Mouse (Mus musculus): ENCODE results near the gene Ptger1. TPM values are rescaled to one million over a fixed set of nuclear protein-coding genes. Genes with fewer than 3 reads are reported as not detected.

Gene Ptger1
- total RNA-seq, 1 experiment from 2014 or later, result 2.5 TPM

DNA sequence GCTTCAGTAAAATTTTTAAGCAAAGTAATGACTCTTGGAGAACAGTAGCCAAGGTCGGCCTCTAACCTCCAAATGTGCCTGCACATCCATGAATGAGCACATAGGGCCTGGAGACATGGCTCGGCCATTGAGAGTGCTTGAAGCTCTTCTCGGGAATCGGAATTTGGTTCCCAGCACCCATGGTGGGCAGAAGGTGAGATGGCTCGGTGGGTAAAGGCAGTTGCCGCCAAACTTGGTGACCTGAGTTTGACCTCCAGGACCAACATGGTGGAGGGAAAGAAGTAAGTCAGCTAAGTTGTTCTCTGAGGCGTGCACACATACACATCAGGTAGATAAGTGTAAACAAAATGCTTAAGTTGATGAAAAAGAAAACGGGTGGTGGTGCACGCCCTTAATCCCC, 10.4 kb upstream of the Ptger1 start:
- no peak for DNase-seq

DNA sequence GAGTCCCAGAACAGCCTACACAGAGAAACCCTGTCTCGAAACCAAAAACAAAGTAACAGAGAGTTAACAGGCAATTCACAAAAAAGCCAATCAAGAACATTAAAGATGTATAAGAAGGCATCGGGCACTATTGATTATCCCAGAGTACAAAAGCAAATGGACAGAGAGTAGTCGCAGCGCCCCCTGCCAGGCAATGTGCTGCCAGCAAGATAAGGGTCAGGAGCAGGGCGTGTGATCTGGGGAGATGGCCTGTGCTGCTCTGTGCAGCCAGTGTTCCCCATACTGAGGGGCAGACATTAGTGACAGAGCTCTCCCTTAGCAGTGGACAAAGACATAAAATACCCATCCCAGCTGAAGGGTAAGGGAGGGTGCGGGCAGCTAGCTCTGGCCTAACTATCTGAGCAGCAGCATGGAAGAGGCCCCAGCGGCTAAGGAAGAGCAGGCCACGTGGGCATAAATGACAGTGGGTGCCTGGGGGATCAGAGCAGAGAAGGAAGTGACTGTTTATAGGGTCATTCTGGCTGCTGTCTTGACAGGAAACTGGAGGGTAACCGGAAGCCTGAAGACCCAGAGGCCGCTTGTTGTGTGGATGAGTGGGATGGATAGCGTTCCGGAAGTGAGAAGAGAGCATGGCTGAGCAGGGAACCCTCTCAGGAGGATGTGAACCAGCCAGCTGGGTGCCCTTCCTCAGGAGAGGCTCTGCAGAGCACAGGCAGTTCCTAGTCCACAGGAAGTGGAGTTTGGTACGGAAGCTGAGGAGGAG, 9.8 kb upstream of the Ptger1 start:
- DNase-seq, result no peak

DNA sequence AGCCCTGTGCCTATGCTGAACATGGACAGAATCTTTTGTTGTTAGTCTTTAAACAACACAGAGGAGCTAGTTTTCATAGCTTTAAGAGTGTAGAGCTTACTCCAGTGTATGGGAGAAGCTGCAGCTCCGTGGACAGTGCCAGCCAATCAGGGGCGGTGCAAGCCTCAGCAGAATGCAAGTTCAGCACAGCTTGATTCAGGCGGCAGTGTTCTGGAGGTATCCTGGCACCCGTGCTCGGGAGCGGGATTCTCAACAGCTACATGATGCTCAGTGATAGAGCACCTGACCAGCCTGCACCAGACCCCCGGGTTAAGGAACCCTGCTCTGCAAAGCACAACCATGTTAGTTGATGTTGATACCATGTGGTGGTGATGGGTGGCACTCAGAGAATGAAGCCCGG, 5.9 kb upstream of the Ptger1 start:
- DNase-seq, result no peak

DNA sequence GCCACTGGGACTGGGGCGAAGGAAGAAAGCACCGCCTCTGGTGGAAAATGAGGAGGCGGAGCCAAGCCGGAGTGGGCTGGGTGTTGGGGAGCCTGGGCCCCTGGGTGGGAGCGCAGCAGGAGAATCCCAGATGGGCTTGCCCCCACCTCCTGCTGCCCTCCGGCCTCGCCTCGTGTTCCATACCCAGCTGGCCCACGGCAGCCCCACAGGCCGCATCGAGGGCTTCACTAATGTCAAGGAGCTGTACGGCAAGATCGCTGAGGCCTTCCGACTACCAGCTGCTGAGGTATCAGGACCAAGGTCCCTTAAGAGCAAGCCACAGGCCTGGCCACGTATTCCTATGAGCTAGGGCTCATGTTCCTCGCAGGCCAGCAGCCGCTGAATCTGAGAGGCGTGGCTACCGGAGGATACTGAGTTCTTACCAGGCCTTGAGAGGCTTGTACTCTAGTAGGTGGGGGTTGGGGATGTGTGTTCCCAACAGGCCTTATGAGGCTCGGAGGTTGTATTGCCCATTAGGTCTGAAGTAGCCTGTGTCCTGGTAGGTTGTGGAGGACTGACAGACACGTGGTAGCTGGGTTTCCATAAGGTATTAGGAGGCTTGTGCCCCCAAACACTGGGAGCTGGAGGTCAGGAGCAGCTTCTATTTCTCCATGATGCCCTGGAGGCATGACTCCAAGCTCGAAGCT, 5.3 kb upstream of the Ptger1 start:
- DNase-seq, result no peak

DNA sequence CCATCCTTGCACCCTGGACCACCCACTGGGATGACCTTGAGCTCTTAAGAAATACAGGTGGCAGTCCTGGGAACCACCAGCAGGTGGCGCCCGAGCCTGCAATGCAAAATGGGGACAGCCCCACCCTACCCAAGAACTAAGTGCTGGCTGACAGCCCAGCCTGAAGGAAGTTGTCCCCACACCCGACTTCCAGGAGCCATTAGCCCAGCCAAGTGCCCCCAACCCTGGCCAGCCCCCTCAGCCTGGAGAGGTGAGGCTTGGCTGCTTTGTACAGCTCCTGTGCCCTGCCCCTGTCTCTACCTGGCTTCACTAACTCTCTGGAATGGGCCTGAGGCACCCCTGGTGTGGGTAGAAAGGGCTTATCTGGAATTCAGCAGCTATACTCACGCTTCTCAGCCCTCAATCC, 4.1 kb upstream of the Ptger1 start:
- peak; percentile 87 for DNase-seq

DNA sequence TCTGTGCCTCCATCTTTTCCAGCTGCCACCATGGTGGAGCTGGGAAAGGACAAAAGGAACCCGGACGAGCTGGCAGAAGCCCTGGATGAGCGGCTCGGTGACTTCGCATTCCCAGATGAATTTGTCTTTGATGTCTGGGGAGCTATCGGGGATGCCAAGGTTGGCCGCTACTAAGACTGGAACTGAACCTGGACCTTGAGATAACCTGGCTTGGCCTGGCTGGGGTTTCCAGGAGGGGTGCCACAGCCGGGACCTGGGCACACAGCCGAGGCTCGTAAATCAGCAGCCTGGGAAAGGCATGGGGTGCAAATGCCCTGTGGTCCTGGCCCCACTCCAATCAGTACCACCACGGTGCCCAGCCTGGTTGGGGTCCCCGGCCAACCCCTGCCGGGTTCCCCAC, 2.4 kb upstream of the Ptger1 start:
- no peak for DNase-seq

DNA sequence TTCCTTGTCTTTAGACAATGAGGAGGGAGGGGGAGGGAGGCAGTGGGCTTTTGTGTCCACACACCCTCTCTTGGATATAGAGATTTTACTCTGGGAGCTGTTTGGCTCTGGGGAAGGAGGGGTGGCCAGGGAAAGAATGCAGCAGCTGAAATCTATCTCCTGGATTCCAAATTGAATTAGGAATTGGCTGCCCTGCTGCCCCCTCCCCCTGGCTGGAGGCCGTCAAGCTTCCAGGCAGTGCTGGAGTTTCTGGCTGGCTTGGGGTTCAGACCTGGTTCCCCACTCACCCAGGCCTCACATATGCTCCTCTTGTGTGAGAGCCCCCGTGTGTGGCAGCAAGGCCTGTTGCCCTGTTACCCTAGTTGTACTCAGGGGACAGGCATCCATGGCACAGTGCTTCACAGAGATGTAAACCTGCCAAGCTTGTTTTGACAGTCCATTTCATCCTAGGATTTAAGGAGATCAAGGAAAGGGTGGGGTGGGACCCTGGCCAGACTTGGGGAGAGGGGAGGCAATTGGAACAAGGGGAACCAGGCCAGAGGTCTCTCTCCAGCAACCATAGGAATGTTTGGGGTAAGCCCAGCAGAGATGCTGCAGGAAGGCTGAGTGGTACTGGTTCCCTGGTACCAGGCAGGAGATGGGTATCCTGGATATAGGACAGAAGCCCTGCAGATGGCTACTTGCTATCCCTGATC, 1.4 kb upstream of the Ptger1 start:
- no peak for DNase-seq

DNA sequence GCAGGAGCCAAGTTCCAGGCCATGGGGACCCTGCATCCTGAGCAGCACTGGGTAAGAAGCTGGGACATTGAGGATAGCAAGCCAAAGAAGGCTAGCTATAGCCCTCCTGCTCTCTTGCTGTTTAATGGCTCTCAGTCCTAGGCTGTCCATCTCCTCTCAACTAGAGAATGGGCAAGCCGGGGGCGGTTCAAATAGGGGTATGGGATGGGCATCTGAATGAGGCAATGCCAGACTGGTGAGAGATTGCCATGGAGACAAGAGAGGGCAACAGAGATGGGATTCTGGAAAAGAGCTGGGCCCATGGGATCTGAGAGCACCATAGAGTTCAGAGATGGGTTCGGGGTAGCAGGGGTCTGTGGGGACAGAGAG, 372 bp downstream of the Ptger1 start:
- DNase-seq, result no peak

DNA sequence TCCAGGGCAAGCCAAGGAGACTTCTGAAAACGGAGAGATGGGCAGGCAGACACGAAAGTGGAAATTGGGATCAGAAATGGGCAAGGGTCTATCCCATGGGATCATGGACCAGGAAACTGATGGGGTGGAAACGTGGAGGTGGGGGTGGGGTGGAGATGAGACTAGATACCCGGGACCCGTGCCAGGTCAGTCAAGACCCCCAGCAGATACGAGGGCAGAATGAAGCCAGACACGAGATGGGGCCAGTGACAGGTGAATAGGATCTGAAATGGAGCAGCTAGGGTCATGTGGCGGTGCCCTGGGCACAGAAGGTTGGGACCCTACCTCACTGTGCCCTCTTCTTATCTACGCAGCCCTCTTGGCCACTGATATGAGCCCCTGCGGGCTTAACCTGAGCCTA, 1.0 kb downstream of the Ptger1 start:
- no peak for DNase-seq

DNA sequence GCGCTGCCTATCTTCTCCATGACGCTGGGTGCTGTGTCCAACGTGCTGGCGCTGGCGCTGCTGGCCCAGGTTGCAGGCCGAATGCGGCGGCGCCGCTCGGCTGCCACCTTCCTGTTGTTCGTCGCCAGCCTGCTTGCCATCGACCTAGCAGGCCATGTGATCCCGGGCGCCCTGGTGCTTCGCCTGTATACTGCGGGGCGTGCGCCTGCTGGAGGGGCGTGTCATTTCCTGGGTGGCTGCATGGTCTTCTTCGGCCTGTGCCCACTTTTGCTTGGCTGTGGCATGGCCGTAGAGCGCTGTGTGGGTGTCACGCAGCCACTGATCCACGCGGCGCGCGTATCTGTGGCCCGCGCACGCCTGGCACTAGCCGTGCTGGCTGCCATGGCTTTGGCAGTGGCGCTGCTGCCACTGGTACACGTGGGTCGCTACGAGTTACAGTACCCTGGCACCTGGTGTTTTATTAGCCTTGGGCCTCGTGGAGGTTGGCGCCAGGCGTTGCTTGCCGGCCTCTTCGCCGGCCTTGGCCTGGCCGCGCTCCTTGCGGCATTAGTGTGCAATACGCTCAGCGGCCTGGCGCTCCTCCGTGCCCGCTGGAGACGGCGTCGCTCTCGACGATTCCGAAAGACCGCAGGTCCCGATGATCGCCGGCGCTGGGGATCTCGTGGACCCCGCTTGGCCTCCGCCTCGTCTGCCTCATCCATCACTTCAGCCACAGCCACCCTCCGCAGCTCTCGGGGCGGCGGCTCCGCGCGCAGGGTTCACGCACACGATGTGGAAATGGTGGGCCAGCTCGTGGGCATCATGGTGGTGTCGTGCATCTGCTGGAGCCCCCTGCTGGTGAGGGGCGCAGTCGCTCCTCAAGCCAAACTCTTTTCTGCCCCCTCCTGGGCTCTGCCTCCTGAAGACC, 1.8 kb downstream of the Ptger1 start:
- peak; percentile 61 for DNase-seq

DNA sequence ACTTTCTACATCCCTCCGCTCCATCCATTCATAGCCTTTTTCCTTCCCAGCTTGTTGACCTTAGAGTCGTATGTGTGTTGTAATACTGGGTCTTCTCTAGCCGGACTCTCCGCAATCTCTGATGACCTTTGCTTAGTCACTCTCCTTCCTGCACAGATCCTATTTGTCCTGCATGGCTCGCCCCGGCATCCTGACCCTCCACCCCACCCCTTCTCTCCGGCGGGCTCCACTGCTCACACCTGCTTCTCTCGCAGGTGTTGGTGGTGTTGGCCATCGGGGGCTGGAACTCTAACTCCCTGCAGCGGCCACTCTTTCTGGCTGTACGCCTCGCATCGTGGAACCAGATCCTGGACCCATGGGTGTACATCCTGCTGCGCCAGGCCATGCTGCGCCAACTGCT, 2.5 kb downstream of the Ptger1 start:
- DNase-seq, result no peak

DNA sequence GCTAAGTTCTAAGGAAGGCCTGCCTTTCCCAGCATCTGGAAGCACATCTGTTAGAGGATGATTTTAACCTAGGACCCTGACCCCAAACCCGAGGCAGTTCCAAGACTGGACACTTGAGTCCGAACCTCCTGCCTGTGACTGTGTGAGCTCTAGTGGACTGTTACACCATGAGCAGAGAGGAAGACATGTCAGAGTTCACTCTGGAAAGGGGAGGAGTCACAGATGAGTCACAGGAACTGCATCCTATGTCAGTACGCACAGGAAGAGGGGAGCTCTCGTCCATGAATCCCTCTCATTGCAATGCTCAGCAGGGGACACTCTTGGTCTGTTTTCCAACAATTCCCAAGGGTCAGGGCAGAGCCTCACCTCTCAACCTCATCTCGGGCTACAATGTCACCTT, 6.5 kb downstream of the Ptger1 start:
- no peak for DNase-seq

DNA sequence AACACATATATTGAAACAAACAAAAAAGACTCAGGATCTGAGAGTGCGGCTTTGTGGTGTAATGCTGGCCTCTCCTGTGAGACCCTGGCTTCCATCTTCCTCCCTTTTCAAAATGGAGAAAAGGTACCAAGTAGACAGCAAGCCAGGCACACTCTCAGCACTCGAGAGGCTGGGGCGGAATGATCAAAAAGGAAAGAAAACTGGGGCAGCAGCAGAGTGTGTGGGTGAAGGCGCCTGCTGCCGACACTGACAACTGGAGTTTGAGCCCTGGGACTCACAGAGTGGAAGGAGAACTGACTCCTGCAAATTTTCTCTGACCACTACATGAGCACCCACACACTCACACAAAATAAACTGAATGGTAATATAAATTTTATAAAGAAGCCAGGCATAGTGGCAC, 8.0 kb downstream of the Ptger1 start:
- DNase-seq, result no peak

DNA sequence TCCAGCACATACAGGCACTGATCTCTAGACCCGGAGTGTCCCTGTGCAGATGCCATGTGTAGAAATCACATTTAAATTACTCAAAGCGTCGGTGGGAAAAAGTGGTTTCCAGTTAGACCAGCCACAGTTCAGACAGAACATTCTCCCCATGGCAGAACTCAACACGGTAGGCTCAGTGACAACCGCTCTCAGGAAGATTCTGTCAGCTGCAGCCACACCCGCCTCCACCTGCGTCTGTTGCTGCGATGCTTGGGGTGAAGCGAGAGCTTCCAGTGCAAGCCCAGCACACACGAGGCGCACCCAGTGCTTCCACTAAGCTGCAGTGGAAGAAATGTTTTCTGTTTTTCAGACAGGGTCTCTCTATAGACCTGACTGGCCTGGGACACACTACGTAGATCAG, 13.4 kb downstream of the Ptger1 start:
- no peak for DNase-seq

DNA sequence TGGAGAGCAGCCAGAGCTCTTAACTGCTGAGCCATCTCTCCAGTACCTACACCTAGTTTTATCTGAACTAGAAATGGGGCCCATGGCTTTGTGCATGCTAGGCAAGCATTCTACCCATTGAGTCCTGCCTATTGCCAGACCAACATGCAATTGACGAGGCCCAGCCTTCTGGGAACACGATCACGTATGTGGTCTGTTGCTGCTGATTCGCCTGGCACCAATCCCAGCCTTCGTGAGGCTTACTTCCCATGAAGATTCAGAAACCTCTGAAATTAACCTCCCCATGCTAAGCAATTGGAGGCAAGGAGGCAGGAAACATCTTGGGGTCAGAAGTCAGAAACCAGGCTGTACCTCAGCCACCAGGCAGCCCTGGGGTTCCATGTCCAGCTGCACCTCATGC, 14.1 kb downstream of the Ptger1 start:
- no peak for DNase-seq

DNA sequence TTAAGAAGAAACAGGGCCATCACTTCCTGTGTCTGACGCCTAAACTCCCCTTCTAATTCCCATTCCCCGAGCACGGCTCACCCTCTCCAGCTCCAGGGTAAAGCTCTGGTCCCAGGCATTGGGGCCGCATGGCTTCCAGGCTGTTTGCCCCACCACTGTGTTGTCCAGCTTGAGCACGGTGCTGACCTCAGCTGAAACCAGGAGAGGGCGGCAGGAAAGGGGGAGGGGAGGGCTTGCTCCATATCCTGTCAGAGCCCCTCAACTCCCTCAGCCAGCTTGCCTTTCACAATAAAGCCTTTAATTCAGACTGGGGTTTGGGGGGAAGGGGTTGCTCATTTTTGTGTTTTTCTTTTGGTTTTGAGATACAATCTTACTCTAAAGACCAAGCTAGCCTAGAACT, 14.6 kb downstream of the Ptger1 start:
- DNase-seq, result no peak

DNA sequence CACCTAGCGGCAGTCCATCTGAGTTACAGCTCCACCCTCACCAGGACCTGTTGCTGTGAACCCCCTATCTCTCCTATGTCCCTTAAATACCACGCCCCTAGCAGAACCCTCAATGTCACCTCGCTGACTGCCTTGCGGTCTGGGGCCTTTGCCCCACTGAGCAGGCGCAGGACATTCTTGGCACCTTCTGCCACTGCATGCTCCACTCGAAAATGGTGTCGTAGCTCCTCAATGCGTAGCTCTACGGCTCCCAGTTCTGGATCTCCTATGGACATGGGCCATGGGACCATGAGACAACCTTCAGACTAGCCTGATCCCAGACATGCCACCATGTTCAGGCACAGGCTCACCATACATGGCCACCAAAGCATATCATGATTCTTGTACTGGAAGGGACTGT, 18.0 kb downstream of the Ptger1 start:
- no peak for DNase-seq

DNA sequence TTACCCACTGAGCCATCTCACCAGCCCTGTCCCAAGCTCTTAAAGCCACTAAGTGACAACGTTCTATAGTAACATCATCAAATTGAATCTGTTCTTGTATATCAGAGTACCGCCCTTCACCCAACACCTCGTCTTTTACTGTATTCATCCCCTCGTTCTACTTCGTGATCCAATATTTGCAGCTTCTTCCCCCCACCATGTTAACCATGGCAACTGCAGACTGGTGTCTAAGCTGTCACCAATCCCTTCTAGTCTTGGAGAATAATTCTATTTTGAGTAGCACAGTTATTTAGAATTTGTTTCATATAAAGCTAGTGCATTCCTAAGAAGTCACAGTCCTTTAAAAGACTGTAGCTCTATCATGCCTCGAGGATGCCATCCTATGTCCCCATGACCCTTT, 22.8 kb downstream of the Ptger1 start:
- no peak for DNase-seq

DNA sequence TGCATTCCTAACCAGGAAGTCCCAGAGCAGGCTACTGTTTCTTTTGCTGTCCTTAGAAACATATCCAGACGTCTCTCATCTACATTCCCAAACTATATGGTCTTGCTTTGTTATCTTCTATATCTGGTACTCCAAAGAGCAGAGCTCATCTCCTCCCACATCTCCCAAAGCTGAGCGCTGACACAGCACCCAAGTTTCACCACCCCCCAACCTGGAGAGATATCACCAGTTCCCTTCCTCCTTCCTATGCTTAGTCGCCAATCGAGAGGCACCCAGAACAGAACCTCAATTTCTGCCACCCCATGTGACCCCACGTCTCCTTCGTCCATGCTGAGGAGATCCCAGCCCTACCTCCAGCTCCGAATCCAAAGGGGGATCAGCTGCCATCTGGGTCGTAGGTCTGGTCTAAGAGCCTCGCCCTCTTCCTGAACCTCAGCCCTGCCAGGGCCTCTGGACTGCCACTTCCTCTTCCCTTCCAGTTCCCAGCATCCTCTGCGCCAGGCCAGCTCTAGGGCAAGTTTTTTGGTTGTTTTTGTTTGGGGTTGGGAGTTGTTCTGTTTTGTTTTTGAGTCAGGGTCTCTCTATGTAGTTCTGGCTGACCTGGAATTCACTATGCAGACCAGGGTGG, 27.2 kb downstream of the Ptger1 start:
- DNase-seq, result no peak

DNA sequence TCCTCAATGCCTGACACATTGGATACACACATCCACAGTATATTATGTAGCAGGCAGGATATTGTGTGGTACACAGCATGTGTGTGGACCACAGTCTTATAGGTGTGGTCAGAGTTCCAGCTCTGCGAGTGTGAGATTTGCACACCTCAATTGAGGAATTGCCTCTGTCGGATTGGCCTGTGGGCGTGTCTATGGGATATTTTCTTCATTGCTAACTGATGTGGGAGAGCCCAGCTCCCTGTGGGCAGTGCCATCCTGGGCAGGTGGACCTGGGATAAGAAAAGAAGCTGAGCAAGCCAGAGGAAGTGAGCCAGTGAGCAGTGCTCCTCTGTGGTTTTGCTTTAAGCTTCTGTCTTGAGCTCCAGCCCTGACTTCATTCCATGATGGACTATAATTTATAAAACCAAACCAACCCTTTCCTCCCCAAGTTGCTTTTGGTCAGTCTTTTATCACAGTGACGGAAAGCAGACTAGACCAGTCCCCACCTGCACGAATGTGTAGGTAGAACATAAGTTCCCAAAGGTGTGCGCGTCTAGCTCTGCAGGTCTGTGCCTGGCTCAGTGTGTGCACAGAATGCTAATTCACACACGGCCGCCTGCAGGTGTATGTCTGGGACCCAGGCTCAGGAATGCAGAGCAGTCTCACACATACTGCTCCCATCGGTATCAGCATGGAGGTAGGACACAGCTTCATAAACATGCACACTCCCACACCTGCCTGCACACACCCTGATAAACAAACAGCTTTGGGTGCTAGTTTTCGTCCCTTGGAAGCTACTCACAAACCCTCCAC, 28.1 kb downstream of the Ptger1 start:
- DNase-seq, result no peak
